Mouse (Mus musculus) forebrain, embryonic 14.5 days (tissue): ENCODE results near the gene Tnf. TPM values are rescaled to one million over a fixed set of nuclear protein-coding genes. Genes with fewer than 3 reads are reported as not detected.
A peak's percentile ranks its signal among the peaks of the same experiment; 100 is the strongest.
"Not testable (repeated sequence)": the region's sequence is repeated elsewhere in the genome, so short reads cannot be mapped to it uniquely, and the experiment has no call there.

ENCODE experiments used
- ATAC-seq: fragments of 200-750 bp; cut with Nextera tagmentation; 2 replicates; pipeline ENCODE4 v1.8.0; 2017; ENCODE audit warnings: mild to moderate bottlenecking, moderate library complexity
- DNase-seq: peaks from one replicate; pipeline ENCODE4 v3.0.0-alpha.2; 2015; ENCODE audit warnings: low spot score
- H3K27ac ChIP-seq: fragments of 300-500 bp; sonication (generic); 2 replicates; pipeline ENCODE4 v1.5.1; 2014; ENCODE audit warnings: low read depth, mild to moderate bottlenecking, control low read depth, low read length, moderate library complexity
- H3K27me3 ChIP-seq: fragments of 300-500 bp; sonication (generic); replicated peaks from 2 replicates; pipeline ENCODE4 v1.6.1; 2014; ENCODE audit warnings: low read length, control low read depth, mixed read lengths; ENCODE audit not compliant: control insufficient read depth, insufficient read depth
- H3K36me3 ChIP-seq: fragments of 300-500 bp; sonication (generic); 2 replicates; pipeline ENCODE4 v1.6.1; 2014; ENCODE audit warnings: low read length, control low read depth; ENCODE audit not compliant: control insufficient read depth, insufficient read depth
- H3K4me1 ChIP-seq: fragments of 300-500 bp; sonication (generic); 2 replicates; pipeline ENCODE4 v1.6.1; 2014; ENCODE audit warnings: antibody characterized with exemption, low read length, control low read depth; ENCODE audit not compliant: control insufficient read depth, insufficient read depth
- H3K4me2 ChIP-seq: fragments of 300-500 bp; sonication (generic); 2 replicates; pipeline ENCODE4 v1.6.1; 2014; ENCODE audit warnings: mild to moderate bottlenecking, control low read depth, low read length
- H3K4me3 ChIP-seq: fragments of 300-500 bp; sonication (generic); 2 replicates; pipeline ENCODE4 v1.5.1; 2014; ENCODE audit warnings: low read depth, low read length, control low read depth
- H3K9ac ChIP-seq: fragments of 300-500 bp; sonication (generic); 2 replicates; pipeline ENCODE4 v1.6.1; 2014; ENCODE audit warnings: mild to moderate bottlenecking, low read length, control low read depth, moderate library complexity
- H3K9me3 ChIP-seq: fragments of 300-500 bp; sonication (generic); replicated peaks from 2 replicates; pipeline ENCODE4 v1.6.1; 2016; ENCODE audit warnings: low read length, control low read depth, mixed read lengths; ENCODE audit not compliant: control insufficient read depth
- WGBS: fragments of 180-500 bp; shearing (Covaris S2); extraction: QIAGEN DNeasy Blood & Tissue Kit; methylation state at CpG from one replicate; pipeline ENCODE4 v1.1.7; 2014; 5-methylcytosine and 5-hydroxymethylcytosine counted together
- polyA plus RNA-seq: library from polyadenylated mRNA; unstranded; fragments of >200 nt; fragmentation: Nextera tagmentation; extraction: Ambion mirVana; gene quantifications from 2 replicates; pipeline ENCODE4 v1.2.1, GENCODE M21; 2014

The Tnf gene
- polyA plus RNA-seq, 1 experiment from 2014 or later: not detected

DNA sequence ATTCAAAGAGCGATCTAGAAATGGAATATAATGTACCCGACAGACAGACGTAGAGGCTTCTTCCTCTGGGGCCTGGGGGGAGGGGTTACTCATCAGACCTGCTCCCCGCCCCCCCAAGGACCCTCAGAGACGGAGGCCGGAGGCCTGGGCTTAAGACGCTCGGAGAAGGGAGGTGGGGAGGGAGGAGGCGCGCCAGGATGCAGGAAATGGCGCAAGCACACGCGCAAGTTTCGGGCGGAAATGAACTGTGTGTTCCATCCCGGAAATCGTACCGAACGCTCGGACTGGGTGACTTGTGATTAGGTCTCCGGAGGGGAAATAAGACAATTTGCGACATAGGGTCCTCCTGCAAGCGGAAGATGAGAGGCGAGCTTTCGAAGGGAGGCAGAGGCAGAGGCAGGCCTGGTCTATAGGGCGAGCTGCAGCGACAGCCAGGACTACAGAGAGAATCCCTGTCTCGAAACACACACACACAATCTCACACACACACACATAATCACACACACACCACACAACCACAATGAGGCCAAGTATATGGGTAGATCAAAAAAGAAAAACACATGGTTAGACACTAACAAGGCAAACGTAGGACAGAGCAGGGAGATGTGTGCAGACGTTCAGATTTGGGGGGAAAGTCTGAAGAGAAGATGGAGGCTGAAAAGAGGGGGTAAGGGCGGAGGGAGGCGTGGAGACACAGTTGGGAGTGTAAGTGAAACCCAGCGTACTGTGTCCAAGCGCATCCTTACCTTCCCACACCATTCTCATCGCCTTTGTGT, 34.0 kb upstream of the Tnf start, which contains the start of gene Nfkbil1:
TSS of gene Nfkbil1 (minus strand) at position 179 of the 776 bp plus-strand sequence.
- under 1% methylated on average over 35 of the region's 35 CpGs for WGBS
- peak; percentile 96 for DNase-seq
- peak within 1 kb of the TSS; percentile 40 for H3K4me3 ChIP-seq
- H3K27ac ChIP-seq: peak within 1 kb of the TSS; percentile 90
- peak within 1 kb of the TSS; percentile 83 for H3K4me2 ChIP-seq
- no peaks in the 10 kb centered on the region for H3K9me3 ChIP-seq
- peaks cover 21% of the 10 kb centered on the region for H3K36me3 ChIP-seq
- H3K4me1 ChIP-seq: peaks cover 7% of the 10 kb centered on the region
- peak within 1 kb of the TSS; percentile 85 for H3K9ac ChIP-seq
- no peaks in the 10 kb centered on the region for H3K27me3 ChIP-seq
- ATAC-seq: peak; percentile 85

- Histone ChIP-seq H3K36me3 (peaks cover 30% of the 10 kb centered on the region), H3K27me3 (no peaks in the 10 kb centered on the region), H3K9ac (peak overlapping the region; percentile 85), H3K27ac (peak overlapping the region; percentile 90), H3K4me3 (peak overlapping the region; percentile 40), H3K4me2 (peak overlapping the region; percentile 83), H3K9me3 (no peaks in the 10 kb centered on the region), H3K4me1 (peaks cover 4% of the 10 kb centered on the region; the same call in 1 of the 2 replicates)
- DNase-seq: no peak
- 8% methylated on average over 30 of the region's 31 CpGs for WGBS
- 0 out of 2 replicates have a peak, but pooled peaks have one; percentile 2 for ATAC-seq
These were observed 33.1 kb upstream of the Tnf start for GRCm38 (mm10) chr17:35234903-35235302.

- H3K4me1 ChIP-seq, DNase-seq: not testable (repeated sequence)
- H3K4me3 ChIP-seq: peak overlapping the region; percentile 40; the same call in 1 of the 2 replicates
These were observed 32.3 kb upstream of the Tnf start for GRCm38 (mm10) chr17:35234090-35234489.

DNA sequence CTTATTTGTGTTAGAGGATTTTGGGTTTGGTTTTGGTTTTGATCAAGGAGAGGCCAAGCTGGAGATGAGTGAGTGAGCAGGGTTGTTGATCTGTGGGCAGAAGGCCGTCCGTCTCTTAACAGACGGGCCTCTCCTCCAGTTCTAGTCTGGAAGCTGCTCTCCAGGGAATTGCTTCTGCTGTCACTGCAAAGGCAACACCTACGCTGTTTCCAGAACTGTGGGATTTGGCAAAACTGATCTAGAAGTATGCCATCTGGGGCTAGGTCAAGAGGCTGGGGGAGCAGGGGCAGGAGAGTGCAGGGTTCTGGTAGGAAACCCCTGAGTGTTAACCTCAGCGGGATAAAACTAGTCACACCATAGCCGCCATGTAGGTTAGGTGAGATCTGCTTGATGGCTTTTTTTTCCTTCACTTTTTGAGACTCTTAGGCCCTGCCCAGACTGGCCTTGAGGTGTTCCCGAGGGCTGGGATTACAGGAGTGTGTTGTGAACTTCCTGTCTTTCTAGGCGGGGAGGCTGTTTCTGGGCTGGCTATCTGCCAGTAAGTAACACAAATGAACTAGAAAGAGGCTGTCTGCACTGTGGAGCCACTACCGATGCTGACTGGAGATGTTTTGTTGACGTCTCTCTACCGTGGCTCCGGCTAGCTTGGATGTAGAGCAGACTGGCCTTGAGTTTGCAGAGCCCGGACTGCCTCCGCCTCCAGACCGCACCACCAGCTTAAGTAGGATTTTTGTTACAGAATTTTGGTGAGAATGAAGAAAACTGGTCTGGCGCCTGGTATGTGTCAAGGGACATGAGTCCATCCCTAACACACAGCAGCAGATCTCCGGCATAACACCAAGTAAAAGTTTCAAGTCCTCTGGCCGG, 31.5 kb upstream of the Tnf start, which contains the start of gene Atp6v1g2:
TSS of gene Atp6v1g2 (plus strand) at position 547 of the 867 bp plus-strand sequence.
- Histone ChIP-seq H3K4me2 (peak within 1 kb of the TSS; percentile 83), H3K36me3 (peaks cover 45% of the 10 kb centered on the region), H3K9ac (peak within 1 kb of the TSS; percentile 85), H3K4me3 (peak within 1 kb of the TSS; percentile 40), H3K4me1 (peaks cover 4% of the 10 kb centered on the region; the same call in 1 of the 2 replicates), H3K9me3 (no peaks in the 10 kb centered on the region), H3K27ac (peak within 1 kb of the TSS; percentile 90; the same call in 1 of the 2 replicates), H3K27me3 (no peaks in the 10 kb centered on the region)
- DNase-seq (no peak), ATAC-seq (no peak)
- WGBS: 74% methylated on average over 18 of the region's 18 CpGs

More at GRCm38 (mm10) chr17:35234090-35234489, 32.3 kb upstream of the Tnf start:
- ATAC-seq, H3K27me3 ChIP-seq, H3K9me3 ChIP-seq, H3K27ac ChIP-seq: not testable (repeated sequence)
- Histone ChIP-seq H3K9ac (peak overlapping the region; percentile 85), H3K36me3 (peaks cover 38% of the 10 kb centered on the region), H3K4me2 (peak overlapping the region; percentile 83)
- 82% methylated on average over 7 of the region's 7 CpGs for WGBS

GRCm38 (mm10) chr17:35232659-35233058, 30.9 kb upstream of the Tnf start:
- Histone ChIP-seq H3K36me3 (peaks cover 52% of the 10 kb centered on the region), H3K27me3 (no peaks in the 10 kb centered on the region), H3K9me3 (no peaks in the 10 kb centered on the region), H3K4me1 (peaks cover 4% of the 10 kb centered on the region; the same call in 1 of the 2 replicates), H3K4me2 (no peak overlapping the region), H3K4me3 (no peak overlapping the region), H3K27ac (no peak overlapping the region), H3K9ac (peak overlapping the region; percentile 21; the same call in 1 of the 2 replicates)
- 93% methylated on average over 5 of the region's 5 CpGs for WGBS
- DNase-seq (no peak), ATAC-seq (no peak)

GRCm38 (mm10) chr17:35232043-35232442, 30.2 kb upstream of the Tnf start:
- ATAC-seq (no peak), DNase-seq (peak; percentile 90)
- H3K36me3 ChIP-seq: peaks cover 58% of the 10 kb centered on the region
- H3K27ac ChIP-seq: no peak overlapping the region
- no peak overlapping the region for H3K4me3 ChIP-seq
- 17% methylated on average over 12 of the region's 12 CpGs for WGBS
- peaks cover 4% of the 10 kb centered on the region; the same call in 1 of the 2 replicates for H3K4me1 ChIP-seq
- 0 out of 2 replicates have a peak overlapping the region, but pooled peaks have one; percentile 1 for H3K9ac ChIP-seq
- H3K27me3 ChIP-seq: no peaks in the 10 kb centered on the region
- no peak overlapping the region; the same call in 1 of the 2 replicates for H3K4me2 ChIP-seq
- H3K9me3 ChIP-seq: no peaks in the 10 kb centered on the region

- DNase-seq (no peak), ATAC-seq (no peak)
- H3K4me2 ChIP-seq: no peak overlapping the region
- no peak overlapping the region for H3K4me3 ChIP-seq
- H3K27ac ChIP-seq: no peak overlapping the region
- no peaks in the 10 kb centered on the region for H3K9me3 ChIP-seq
- no peaks in the 10 kb centered on the region for H3K27me3 ChIP-seq
- 96% methylated on average over 10 of the region's 10 CpGs for WGBS
- no peak overlapping the region for H3K9ac ChIP-seq
- H3K4me1 ChIP-seq: peaks cover 4% of the 10 kb centered on the region; the same call in 1 of the 2 replicates
- H3K36me3 ChIP-seq: peaks cover 64% of the 10 kb centered on the region
These were observed 29.2 kb upstream of the Tnf start for GRCm38 (mm10) chr17:35231022-35231421.

DNA sequence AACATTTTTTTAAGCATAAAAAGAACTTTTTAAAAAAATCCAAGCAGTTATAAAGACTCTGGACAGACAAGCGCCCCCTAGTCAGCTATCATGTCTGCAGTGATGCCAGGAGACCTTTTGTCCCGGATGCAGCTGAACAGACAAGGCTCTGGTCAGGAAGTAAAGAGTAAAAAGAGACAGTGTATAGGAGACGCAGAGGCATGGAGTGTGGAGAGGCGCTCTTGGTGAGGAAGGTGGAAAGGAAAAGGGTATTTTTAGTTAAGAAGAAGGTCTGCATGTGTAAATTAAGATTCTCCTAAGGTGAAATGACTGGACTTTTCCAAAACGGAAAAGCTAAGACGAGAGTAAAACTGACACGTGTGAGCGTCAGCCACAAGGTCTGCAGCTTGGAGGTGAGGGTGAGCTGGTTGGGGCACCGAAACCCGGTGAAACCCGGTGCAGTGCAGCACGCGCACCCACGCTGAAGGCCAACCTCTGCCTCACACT, 24.8 kb upstream of the Tnf start:
- Histone ChIP-seq H3K27ac (no peak overlapping the region), H3K27me3 (no peaks in the 10 kb centered on the region), H3K36me3 (peaks cover 65% of the 10 kb centered on the region), H3K9me3 (no peaks in the 10 kb centered on the region), H3K4me2 (no peak overlapping the region), H3K4me1 (no peaks in the 10 kb centered on the region), H3K9ac (no peak overlapping the region), H3K4me3 (no peak overlapping the region)
- 90% methylated on average over 14 of the region's 14 CpGs for WGBS
- ATAC-seq (no peak), DNase-seq (no peak)
